Mouse (Mus musculus) MEL-GATA-1-ER (cell line): ENCODE data around the gene Dkc1.
"Not testable (repeated sequence)": the region's sequence is repeated elsewhere in the genome, so short reads cannot be mapped to it uniquely, and the experiment has no call there.

Source experiments
- DNase-seq: peaks from one replicate; pipeline ENCODE4 v3.0.0-alpha.2; 2012; ENCODE audit warnings: low read depth; ENCODE audit errors: extremely low read depth

Gene Dkc1

GRCm38 (mm10) chrX:75138182-75138581, 42.5 kb downstream of the Dkc1 start:
- no peak for DNase-seq

- not testable (repeated sequence) for DNase-seq
Measured at GRCm38 (mm10) chrX:75143124-75143555, 47.5 kb downstream of the Dkc1 start.

- DNase-seq: no peak
Measured at GRCm38 (mm10) chrX:75148414-75148813, 52.8 kb downstream of the Dkc1 start.

DNA sequence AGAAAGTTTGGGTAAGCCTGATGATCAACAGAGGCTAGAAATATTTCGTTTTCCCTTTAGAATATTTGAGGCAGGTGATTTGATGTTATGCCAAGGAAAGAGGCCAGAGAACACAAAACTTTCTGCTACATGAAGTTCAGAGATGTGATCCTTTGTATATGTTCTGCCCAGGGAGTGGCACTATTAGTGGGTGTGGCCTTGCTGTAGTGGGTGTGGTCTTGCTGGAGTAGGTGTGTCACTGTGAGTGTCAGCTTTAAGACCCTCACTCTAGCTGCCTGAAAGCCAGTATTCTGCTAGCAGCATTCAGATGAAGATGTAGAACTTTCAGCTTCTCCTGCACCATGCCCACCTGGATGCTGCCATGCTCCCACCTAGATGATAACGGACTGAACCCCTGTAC, 54.6 kb downstream of the Dkc1 start:
- DNase-seq: no peak

GRCm38 (mm10) chrX:75152249-75152648, 56.6 kb downstream of the Dkc1 start:
- no peak for DNase-seq

- no peak for DNase-seq
Measured at GRCm38 (mm10) chrX:75155576-75156243, 60.1 kb downstream of the Dkc1 start.
